Mouse (Mus musculus): ENCODE measurements around the gene Spef2.

- TF ChIP-seq FLI1 (IDR thresholded peaks at IDR 0.05; ENCODE audit: low read length) (no peak), GATA1 (IDR thresholded peaks at IDR 0.05; ENCODE audit: borderline replicate concordance, low read length) (no peak)
Observed at GRCm38 (mm10) chr15:9608177-9608576, 140.5 kb downstream of the Spef2 start.

Measured in megakaryocyte, embryonic 14.5 days (primary cell).